Mouse (Mus musculus): Measurements from ENCODE around the gene Cct5. TPM values are rescaled to one million over a fixed set of nuclear protein-coding genes. Genes with fewer than 3 reads are reported as not detected.

The Cct5 gene
- polyA plus RNA-seq, 1 experiment from 2014 or later, result 538 TPM

DNA sequence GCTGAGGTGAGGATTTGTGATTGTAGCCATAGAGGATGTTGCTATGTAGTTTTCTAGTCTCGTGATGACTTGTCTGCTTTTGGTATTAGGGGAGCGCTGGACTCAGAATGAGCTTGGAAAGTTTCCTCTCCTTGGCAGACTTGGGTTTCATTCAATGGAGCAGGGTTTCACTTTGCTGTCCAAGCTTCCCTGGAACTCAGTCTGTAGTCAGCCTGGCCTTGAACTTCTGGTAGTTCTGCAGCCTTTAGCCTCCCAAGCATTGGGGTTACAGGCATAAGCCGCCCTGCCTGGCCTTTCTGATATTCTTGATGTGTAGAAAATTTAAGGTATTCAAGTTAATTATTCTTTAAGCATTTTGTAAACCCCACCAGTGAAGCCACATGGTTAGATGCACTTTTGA lies 28.0 kb upstream of the Cct5 start:
- H3K27ac ChIP-seq (ENCODE audit: low read length), result no peak overlapping the region
- H3K9ac ChIP-seq (replicated peaks; ENCODE audit: low read depth, low read length), result no peak overlapping the region
- no peak overlapping the region for H3K4me3 ChIP-seq (replicated peaks; ENCODE audit: low read length)
- peaks cover 15% of the 10 kb centered on the region for H3K4me1 ChIP-seq (replicated peaks; ENCODE audit: control insufficient read depth, insufficient read depth, low read length)
- H3K27me3 ChIP-seq (replicated peaks; ENCODE audit: control insufficient read depth, insufficient read depth, low read length), result no peaks in the 10 kb centered on the region
- no peaks in the 10 kb centered on the region for H3K36me3 ChIP-seq (ENCODE audit: control insufficient read depth, insufficient read depth)
- ATAC-seq, result no peak
- H3K9me3 ChIP-seq (ENCODE audit: control insufficient read depth, low read length), result no peaks in the 10 kb centered on the region
- no peak overlapping the region for H3K4me2 ChIP-seq (ENCODE audit: low read length)
- WGBS, result 92% methylated on average over 3 of the region's 3 CpGs

GRCm38 (mm10) chr15:31628180-31628579 lies 26.6 kb upstream of the Cct5 start:
- no peaks in the 10 kb centered on the region for H3K36me3 ChIP-seq (ENCODE audit: control insufficient read depth, insufficient read depth)
- H3K27ac ChIP-seq (ENCODE audit: low read length), result no peak overlapping the region
- H3K9me3 ChIP-seq (ENCODE audit: control insufficient read depth, low read length), result no peaks in the 10 kb centered on the region
- H3K27me3 ChIP-seq (replicated peaks; ENCODE audit: control insufficient read depth, insufficient read depth, low read length), result no peaks in the 10 kb centered on the region
- 40% methylated on average over 10 of the region's 10 CpGs for WGBS
- H3K9ac ChIP-seq (replicated peaks; ENCODE audit: low read depth, low read length), result no peak overlapping the region
- H3K4me1 ChIP-seq (replicated peaks; ENCODE audit: control insufficient read depth, insufficient read depth, low read length), result peaks cover 15% of the 10 kb centered on the region
- peak; percentile 32; the same call in 1 of the 2 replicates for ATAC-seq
- no peak overlapping the region for H3K4me2 ChIP-seq (ENCODE audit: low read length)
- H3K4me3 ChIP-seq (replicated peaks; ENCODE audit: low read length), result no peak overlapping the region

DNA sequence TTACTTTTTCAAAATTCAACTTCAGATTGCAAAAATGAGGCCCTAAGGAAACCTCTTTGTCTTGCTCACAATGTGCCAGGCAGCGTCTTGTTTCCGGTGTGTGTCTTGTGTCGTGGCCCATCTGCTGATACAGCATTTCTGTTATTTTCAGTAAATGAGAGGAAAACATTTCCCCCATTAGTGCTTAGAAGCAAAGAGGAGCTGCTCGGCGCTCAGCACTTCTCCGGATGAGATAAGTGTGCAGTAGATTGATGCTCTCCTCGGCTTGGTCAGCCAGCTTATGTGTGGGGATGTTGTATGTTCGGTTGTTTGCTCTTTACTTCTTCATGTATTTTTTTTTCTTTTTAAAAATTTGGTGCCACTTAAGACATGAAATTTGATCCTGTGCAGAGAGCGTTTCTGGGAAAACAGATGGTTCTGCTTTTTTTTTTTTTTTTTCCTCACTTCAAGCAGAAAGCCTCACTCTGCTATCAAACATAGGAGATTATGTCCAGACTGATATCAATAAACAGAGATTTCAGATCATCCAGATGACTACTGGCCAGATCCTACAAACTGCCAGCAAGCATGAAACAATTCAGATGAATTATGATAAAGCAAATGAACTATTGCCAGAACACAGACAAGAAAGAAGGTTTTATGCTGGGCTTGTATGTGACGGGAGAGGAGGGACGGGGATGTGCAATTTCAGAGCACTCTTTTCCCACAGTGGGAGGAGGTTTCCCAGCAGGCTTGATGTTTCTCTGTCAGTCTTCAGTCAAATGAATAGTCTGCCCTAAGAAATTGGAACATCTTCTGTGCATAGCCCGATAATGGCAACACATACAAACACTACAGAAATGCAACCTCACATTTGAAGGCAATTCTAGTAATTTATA lies 25.9 kb upstream of the Cct5 start:
- Histone ChIP-seq H3K4me2 (ENCODE audit: low read length) (0 out of 2 replicates have a peak overlapping the region, but pooled peaks have one; percentile 8), H3K27me3 (replicated peaks; ENCODE audit: control insufficient read depth, insufficient read depth, low read length) (no peaks in the 10 kb centered on the region), H3K9me3 (ENCODE audit: control insufficient read depth, low read length) (no peaks in the 10 kb centered on the region), H3K4me1 (replicated peaks; ENCODE audit: control insufficient read depth, insufficient read depth, low read length) (peaks cover 15% of the 10 kb centered on the region), H3K27ac (ENCODE audit: low read length) (peak overlapping the region; percentile 74), H3K4me3 (replicated peaks; ENCODE audit: low read length) (no peak overlapping the region), H3K36me3 (ENCODE audit: control insufficient read depth, insufficient read depth) (no peaks in the 10 kb centered on the region), H3K9ac (replicated peaks; ENCODE audit: low read depth, low read length) (no peak overlapping the region)
- WGBS, result 26% methylated on average over 12 of the region's 12 CpGs
- peak; percentile 61 for ATAC-seq

- no peak overlapping the region for H3K4me2 ChIP-seq (ENCODE audit: low read length)
- ATAC-seq, result no peak
- no peaks in the 10 kb centered on the region for H3K4me1 ChIP-seq (replicated peaks; ENCODE audit: control insufficient read depth, insufficient read depth, low read length)
- 90% methylated on average over 8 of the region's 8 CpGs for WGBS
- H3K9me3 ChIP-seq (ENCODE audit: control insufficient read depth, low read length), result no peaks in the 10 kb centered on the region
- no peak overlapping the region for H3K9ac ChIP-seq (replicated peaks; ENCODE audit: low read depth, low read length)
- no peak overlapping the region for H3K27ac ChIP-seq (ENCODE audit: low read length)
- H3K27me3 ChIP-seq (replicated peaks; ENCODE audit: control insufficient read depth, insufficient read depth, low read length), result no peaks in the 10 kb centered on the region
- H3K36me3 ChIP-seq (ENCODE audit: control insufficient read depth, insufficient read depth), result peaks cover 3% of the 10 kb centered on the region
- no peak overlapping the region for H3K4me3 ChIP-seq (replicated peaks; ENCODE audit: low read length)
Measured at GRCm38 (mm10) chr15:31619521-31619920, 17.9 kb upstream of the Cct5 start.

DNA sequence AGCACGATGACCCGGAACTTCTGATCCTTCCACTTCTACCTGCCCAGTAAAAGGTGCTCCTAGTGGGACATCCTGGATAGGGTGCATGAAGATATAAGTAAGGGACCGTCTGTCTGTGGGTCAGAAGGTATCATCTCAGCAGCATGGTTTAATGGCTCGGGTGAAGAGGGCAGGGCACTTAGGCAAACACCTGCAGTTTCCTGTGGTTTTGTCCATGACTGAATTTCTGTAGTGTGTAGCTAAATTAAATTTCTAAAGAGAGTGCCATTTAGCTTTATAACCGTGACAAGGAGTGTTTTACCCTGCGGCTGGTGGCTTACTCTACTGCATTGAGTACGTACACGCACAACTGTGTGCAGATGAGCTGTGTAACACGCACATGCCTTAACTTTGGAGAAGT lies 15.7 kb upstream of the Cct5 start:
- Histone ChIP-seq H3K27ac (ENCODE audit: low read length) (no peak overlapping the region), H3K4me1 (replicated peaks; ENCODE audit: control insufficient read depth, insufficient read depth, low read length) (no peaks in the 10 kb centered on the region), H3K36me3 (ENCODE audit: control insufficient read depth, insufficient read depth) (peaks cover 3% of the 10 kb centered on the region), H3K27me3 (replicated peaks; ENCODE audit: control insufficient read depth, insufficient read depth, low read length) (no peaks in the 10 kb centered on the region), H3K4me3 (replicated peaks; ENCODE audit: low read length) (no peak overlapping the region), H3K9me3 (ENCODE audit: control insufficient read depth, low read length) (no peaks in the 10 kb centered on the region), H3K4me2 (ENCODE audit: low read length) (no peak overlapping the region), H3K9ac (replicated peaks; ENCODE audit: low read depth, low read length) (no peak overlapping the region)
- 96% methylated on average over 9 of the region's 9 CpGs for WGBS
- ATAC-seq, result no peak

GRCm38 (mm10) chr15:31614666-31615065 lies 13.1 kb upstream of the Cct5 start:
- Histone ChIP-seq H3K36me3 (ENCODE audit: control insufficient read depth, insufficient read depth) (peaks cover 3% of the 10 kb centered on the region), H3K9ac (replicated peaks; ENCODE audit: low read depth, low read length) (no peak overlapping the region), H3K4me2 (ENCODE audit: low read length) (no peak overlapping the region), H3K27me3 (replicated peaks; ENCODE audit: control insufficient read depth, insufficient read depth, low read length) (no peaks in the 10 kb centered on the region), H3K9me3 (ENCODE audit: control insufficient read depth, low read length) (no peaks in the 10 kb centered on the region), H3K4me1 (replicated peaks; ENCODE audit: control insufficient read depth, insufficient read depth, low read length) (peaks cover 5% of the 10 kb centered on the region), H3K27ac (ENCODE audit: low read length) (no peak overlapping the region), H3K4me3 (replicated peaks; ENCODE audit: low read length) (no peak overlapping the region)
- no peak for ATAC-seq
- 87% methylated on average over 2 of the region's 2 CpGs for WGBS

- ATAC-seq, result peak; percentile 22; the same call in 1 of the 2 replicates
Measured at GRCm38 (mm10) chr15:31613826-31614453, 12.3 kb upstream of the Cct5 start.

GRCm38 (mm10) chr15:31611976-31612375 lies 10.4 kb upstream of the Cct5 start:
- 92% methylated on average over 4 of the region's 4 CpGs for WGBS
- no peak overlapping the region for H3K9ac ChIP-seq (replicated peaks; ENCODE audit: low read depth, low read length)
- H3K27ac ChIP-seq (ENCODE audit: low read length), result no peak overlapping the region
- no peak overlapping the region for H3K4me2 ChIP-seq (ENCODE audit: low read length)
- no peaks in the 10 kb centered on the region for H3K9me3 ChIP-seq (ENCODE audit: control insufficient read depth, low read length)
- H3K27me3 ChIP-seq (replicated peaks; ENCODE audit: control insufficient read depth, insufficient read depth, low read length), result no peaks in the 10 kb centered on the region
- peaks cover 5% of the 10 kb centered on the region for H3K4me1 ChIP-seq (replicated peaks; ENCODE audit: control insufficient read depth, insufficient read depth, low read length)
- ATAC-seq, result no peak
- H3K4me3 ChIP-seq (replicated peaks; ENCODE audit: low read length), result no peak overlapping the region
- H3K36me3 ChIP-seq (ENCODE audit: control insufficient read depth, insufficient read depth), result no peaks in the 10 kb centered on the region

More at GRCm38 (mm10) chr15:31613826-31614453, 12.3 kb upstream of the Cct5 start:
- H3K9ac ChIP-seq (replicated peaks; ENCODE audit: low read depth, low read length), result no peak overlapping the region
- H3K4me2 ChIP-seq (ENCODE audit: low read length), result no peak overlapping the region
- H3K27ac ChIP-seq (ENCODE audit: low read length), result peak overlapping the region; percentile 50
- H3K27me3 ChIP-seq (replicated peaks; ENCODE audit: control insufficient read depth, insufficient read depth, low read length), result no peaks in the 10 kb centered on the region
- no peaks in the 10 kb centered on the region for H3K9me3 ChIP-seq (ENCODE audit: control insufficient read depth, low read length)
- H3K36me3 ChIP-seq (ENCODE audit: control insufficient read depth, insufficient read depth), result peaks cover under 1% of the 10 kb centered on the region
- no peak overlapping the region for H3K4me3 ChIP-seq (replicated peaks; ENCODE audit: low read length)
- WGBS, result 85% methylated on average over 6 of the region's 6 CpGs
- H3K4me1 ChIP-seq (replicated peaks; ENCODE audit: control insufficient read depth, insufficient read depth, low read length), result peaks cover 5% of the 10 kb centered on the region

- ATAC-seq, result peak; percentile 85
- no peaks in the 10 kb centered on the region for H3K27me3 ChIP-seq (replicated peaks; ENCODE audit: control insufficient read depth, insufficient read depth, low read length)
- H3K9me3 ChIP-seq (ENCODE audit: control insufficient read depth, low read length), result no peaks in the 10 kb centered on the region
Measured at GRCm38 (mm10) chr15:31611027-31611426, 9.4 kb upstream of the Cct5 start.

More at GRCm38 (mm10) chr15:31611027-31611426, 9.4 kb upstream of the Cct5 start:
- Histone ChIP-seq H3K4me2 (ENCODE audit: low read length) (no peak overlapping the region), H3K4me1 (replicated peaks; ENCODE audit: control insufficient read depth, insufficient read depth, low read length) (peaks cover 5% of the 10 kb centered on the region), H3K36me3 (ENCODE audit: control insufficient read depth, insufficient read depth) (no peaks in the 10 kb centered on the region), H3K4me3 (replicated peaks; ENCODE audit: low read length) (no peak overlapping the region), H3K9ac (replicated peaks; ENCODE audit: low read depth, low read length) (no peak overlapping the region), H3K27ac (ENCODE audit: low read length) (no peak overlapping the region)
- WGBS, result 38% methylated on average over 3 of the region's 3 CpGs
